Mouse (Mus musculus) frontal cortex, postnatal 36 days (tissue): ENCODE results near the gene Wnt7b.

Experiments used
- DNase-seq, 2 experiments: peaks; one replicate each; pipeline ENCODE4 v3.0.0; 2022; ENCODE audit warnings: low spot score in 2 of 2

The Wnt7b gene

GRCm38 (mm10) chr15:85569995-85570734, 12.1 kb downstream of the Wnt7b start:
- DNase-seq, result no peak

DNA sequence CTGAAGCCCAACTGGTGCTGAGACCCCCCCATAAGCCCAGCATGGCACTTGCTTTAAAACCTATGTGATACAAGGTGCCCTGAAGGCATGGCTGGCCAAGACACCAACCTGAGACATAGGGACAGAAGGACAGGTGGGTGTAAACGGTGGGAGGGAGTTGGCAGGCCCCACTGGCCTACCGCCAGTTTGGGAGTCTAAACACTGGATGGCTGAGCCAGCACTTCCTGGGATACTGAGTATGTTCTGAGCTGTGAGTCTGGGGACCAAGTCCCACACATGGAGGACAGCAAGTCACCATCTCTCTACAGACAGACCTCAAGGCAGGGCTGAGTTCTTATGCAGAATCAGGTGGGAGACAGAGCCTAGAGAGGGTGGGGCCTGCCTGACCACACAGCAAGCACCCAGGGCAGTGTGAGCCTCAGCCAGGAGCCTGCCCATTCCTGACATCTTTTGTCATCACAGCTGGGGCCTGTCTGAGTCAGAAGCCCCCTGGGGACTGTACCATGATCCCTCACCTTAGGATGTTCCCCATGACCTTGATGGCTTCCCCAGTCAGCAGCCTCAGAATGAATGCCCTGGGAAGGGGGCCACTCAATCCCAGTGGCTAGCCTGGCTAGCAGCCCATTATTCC, 13.0 kb downstream of the Wnt7b start:
- peak in 1 of 2 experiments; percentile 41 for DNase-seq

GRCm38 (mm10) chr15:85568402-85568801, 13.9 kb downstream of the Wnt7b start:
- DNase-seq, result no peak

DNA sequence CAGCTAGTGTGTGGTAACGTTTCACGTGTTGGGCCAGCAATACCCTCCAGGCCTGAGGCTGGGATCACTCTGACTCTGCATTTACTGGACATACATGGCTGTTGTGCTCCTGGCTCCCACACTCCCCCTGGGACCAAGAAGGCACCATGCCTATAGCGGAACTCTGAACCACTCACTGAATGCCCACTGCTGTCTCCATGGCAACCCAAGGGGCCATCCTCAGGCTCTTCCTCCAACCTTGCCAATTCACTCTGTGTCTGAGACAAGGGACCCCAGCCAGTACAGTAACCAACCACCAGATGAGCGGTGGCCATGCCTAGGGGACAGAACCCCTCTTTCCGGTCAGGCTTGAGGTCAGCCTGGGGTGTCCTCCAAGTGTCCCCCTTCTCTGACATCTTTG, 17.3 kb downstream of the Wnt7b start:
- no peak for DNase-seq

GRCm38 (mm10) chr15:85564034-85564769, 18.1 kb downstream of the Wnt7b start:
- no peak for DNase-seq

DNA sequence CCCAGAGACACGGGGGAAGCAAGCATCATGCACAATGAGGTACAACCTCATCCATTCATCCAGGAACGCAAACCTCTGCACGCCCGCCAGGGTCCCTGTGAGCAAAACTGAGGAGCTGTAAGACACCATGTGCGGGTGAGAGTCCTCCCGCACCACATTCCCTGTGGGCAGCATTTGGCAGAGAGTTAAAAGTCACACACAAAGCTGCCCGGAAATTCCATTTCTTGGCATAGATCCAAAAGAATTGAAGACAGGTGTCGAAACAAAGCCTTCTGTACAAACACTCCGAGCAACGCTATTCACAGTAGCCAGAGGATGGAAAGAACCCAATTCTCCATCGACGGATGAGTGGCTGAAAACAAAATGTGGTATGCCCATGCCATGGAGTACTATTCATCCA, 20.3 kb downstream of the Wnt7b start:
- no peak for DNase-seq

GRCm38 (mm10) chr15:85560830-85561229, 21.4 kb downstream of the Wnt7b start:
- DNase-seq, result no peak

GRCm38 (mm10) chr15:85558840-85559540, 23.3 kb downstream of the Wnt7b start:
- DNase-seq, result no peak

DNA sequence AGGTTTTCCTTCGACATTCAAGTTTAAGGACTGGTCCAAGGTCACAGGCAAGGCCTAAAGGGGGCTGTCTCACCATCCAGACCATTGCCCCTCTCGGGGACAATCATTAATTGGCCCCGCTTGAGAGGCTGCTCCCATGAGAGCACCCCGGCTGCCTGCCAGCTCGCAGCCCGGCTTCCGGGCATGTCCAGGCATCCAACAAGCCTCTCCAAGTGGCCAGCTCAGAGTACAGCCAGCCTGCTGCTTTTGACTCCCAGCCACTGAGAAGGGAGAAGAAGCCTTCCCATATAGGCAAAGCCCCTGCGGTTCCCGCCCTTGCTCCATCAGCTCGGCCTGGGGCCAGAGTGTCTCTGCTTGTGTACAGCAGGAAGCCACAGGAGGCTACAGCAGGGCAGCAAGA, 26.5 kb downstream of the Wnt7b start:
- DNase-seq, result no peak

DNA sequence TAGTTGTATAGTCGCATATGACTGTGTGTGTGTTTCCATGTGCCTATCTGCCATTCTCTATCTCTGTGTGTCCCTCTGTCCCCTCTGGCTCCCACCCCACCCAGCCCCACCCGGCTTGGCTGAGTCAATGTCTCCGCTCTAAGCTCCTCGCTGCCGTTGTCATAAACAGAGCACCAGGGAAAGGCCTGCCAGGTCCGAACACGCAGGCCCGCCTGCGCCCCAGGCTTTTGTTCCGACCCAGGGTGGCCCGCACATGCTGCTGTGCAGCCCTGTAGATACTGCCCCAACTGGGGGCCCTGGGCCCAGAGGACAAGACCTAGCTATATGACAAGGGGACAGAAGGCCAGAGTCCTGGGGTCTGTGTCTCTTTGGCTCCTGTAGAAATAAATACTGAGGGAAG, 28.9 kb downstream of the Wnt7b start:
- no peak for DNase-seq

- DNase-seq, result no peak
These were observed 35.8 kb downstream of the Wnt7b start for GRCm38 (mm10) chr15:85546500-85546899.

- DNase-seq, result no peak
These were observed 36.9 kb downstream of the Wnt7b start for GRCm38 (mm10) chr15:85545369-85545768.

DNA sequence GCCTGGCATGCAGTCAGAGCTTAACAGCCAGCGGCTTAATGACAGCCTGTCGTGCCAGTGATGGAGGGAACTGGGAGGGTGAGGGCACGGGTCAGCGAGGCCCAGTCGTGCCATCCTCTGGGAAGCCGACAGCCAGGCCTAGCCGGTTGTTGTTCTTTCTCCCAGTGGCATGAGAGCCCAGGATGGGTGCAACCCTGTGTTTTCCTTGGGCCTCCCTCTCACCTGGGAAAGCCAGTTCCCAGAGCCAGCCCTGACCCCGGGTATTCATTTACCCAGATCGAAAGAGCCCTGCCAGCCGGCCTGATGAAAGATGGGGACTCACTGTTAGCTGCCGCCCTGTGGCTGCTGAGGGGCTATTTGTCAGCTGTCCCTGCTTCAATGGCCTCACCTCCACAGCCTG, 44.1 kb downstream of the Wnt7b start:
- DNase-seq, result no peak

- no peak for DNase-seq
These were observed 45.1 kb downstream of the Wnt7b start for GRCm38 (mm10) chr15:85537151-85537550.

DNA sequence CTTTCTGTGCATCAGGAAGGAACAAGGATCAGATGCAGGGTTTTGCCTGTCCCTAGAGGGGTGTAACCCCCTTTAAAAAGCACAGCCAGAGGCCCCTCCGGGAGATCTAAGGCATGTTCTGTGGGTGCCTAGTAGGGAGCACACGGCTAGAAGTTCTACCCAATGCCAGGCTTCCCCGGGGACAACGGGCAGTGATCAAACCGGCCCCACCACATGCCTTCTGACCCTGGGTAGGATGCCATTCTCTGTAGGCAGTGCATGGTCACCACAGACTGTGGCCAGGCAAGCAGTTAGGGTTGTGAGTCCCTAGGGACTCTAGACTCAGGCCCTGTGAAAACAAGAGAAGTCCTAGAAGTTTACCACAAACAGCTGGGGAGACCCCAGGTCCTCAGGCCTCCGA, 47.6 kb downstream of the Wnt7b start:
- DNase-seq, result no peak

DNA sequence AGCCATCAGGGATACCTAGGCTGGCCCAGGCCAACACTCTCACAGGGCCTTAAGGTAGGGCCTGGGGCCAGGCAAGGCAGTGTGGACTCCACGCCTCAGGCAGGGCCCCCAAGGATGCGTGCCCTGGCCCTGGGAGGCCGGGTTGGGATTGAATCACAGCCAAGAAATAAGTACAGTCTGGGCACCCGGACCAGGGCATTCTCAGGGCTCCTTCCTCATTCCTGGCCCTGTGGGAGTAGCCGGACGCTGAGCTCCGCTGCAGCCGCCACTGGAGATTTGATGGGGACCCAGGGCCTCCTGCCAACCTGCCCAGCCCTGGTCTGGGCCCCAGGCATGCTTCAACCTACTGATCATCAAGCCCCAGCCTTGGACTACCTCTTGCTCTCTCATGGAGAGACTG, 48.1 kb downstream of the Wnt7b start:
- DNase-seq, result no peak

DNA sequence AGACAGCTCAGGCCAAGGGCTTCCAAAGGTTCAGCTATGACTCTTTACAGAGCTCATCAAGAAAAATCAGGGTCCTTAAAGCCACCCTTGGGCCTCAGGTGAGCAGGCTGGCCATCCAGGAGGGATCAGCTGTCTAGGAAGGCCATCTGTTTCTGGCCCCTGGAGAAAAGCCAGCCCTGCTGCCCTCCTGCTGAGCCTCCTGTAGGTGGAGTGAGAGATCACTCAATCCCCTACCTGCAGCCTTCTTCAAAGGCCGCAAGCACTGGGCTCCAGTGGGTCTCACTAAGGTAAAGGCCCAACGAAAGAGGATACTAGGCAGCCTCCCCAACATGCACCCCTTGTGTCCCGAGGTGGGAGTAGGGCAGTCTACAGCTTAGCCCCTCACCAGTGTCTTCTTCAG, 50.2 kb downstream of the Wnt7b start:
- DNase-seq, result no peak

- DNase-seq, result no peak
These were observed 52.4 kb downstream of the Wnt7b start for GRCm38 (mm10) chr15:85529911-85530310.

GRCm38 (mm10) chr15:85524404-85524950, 57.8 kb downstream of the Wnt7b start:
- DNase-seq, result no peak

DNA sequence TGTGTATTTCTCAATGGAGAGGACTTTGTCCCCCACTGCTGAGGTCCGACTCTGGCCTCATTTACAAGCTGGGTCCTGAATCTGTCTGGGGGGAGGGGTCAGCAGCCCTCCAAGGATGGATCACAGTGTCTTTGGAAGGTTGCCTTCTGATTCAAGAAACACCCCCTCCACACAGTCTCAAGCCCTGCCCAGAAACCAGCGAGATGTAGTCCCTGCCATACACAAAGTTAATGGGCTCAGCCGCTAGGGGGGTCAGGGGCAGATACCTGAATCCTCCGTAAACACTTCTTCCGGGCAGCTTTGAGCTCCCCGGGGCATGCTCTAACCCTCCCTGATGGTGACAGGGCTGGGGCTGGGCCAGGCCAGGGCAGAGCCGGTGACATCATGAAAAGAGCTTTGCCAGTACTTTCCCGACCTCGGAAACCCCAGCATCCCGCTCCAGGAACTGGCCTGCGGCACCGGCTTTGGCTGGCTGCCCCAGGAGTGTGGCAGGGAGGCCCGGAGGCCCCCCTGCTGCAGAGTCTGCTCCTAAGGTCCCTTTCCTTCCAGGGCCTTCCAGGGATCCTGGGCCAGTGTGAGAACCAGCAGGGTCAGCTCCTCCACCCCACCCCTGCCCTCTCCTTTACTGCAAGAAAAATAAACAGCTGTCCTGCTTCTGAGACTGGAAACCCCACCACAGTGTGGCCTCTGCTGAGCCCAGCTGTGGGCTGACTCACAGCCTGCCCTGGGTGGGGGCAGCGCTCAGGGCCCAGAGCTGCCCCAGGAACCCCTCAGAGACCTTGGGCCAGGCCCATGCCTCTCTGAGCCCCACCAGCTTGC, 58.9 kb downstream of the Wnt7b start:
- no peak for DNase-seq

- DNase-seq, result no peak
These were observed 62.8 kb downstream of the Wnt7b start for GRCm38 (mm10) chr15:85519438-85519837.
